Mouse (Mus musculus) bone marrow, adult 2 months (tissue): ENCODE results near the gene Ncapd3.

Experiments
- CTCF ChIP-seq: fragments of 200-500 bp; IDR thresholded peaks from 2 replicates; pipeline ENCODE4 v1.5.1; 2011; ENCODE audit warnings: low read length, control low read depth; ENCODE audit not compliant: control insufficient read depth, insufficient read depth
- POLR2A ChIP-seq: fragments of 200-500 bp; IDR thresholded peaks from 2 replicates; pipeline ENCODE4 v1.6.1; 2011; ENCODE audit warnings: low read depth, mild to moderate bottlenecking, control low read depth, low read length, borderline replicate concordance; ENCODE audit not compliant: control insufficient read depth

- TF ChIP-seq CTCF (no peak), POLR2A (no peak)
Observed at GRCm38 (mm10) chr9:27136651-27137050, 106.7 kb downstream of the Ncapd3 start.
